Mouse (Mus musculus) midbrain, embryonic 12.5 days (tissue): ENCODE results near the gene Krtap19-9b. TPM values are rescaled to one million over a fixed set of nuclear protein-coding genes. Genes with fewer than 3 reads are reported as not detected.

ENCODE experiments used
- ATAC-seq: fragments of 200-750 bp; cut with Nextera tagmentation; 2 replicates; pipeline ENCODE4 v1.8.0; 2017; ENCODE audit warnings: low read depth, moderate TSS enrichment, moderate library complexity; ENCODE audit not compliant: low FRiP score
- H3K27ac ChIP-seq: fragments of 300-500 bp; sonication (generic); replicated peaks from 2 replicates; pipeline ENCODE4 v1.5.1; 2016; ENCODE audit warnings: mild to moderate bottlenecking
- H3K27me3 ChIP-seq: fragments of 300-500 bp; sonication (generic); 2 replicates; pipeline ENCODE4 v1.6.1; 2016; ENCODE audit warnings: mild to moderate bottlenecking
- H3K36me3 ChIP-seq: fragments of 300-500 bp; sonication (generic); 2 replicates; pipeline ENCODE4 v1.6.1; 2016
- H3K4me1 ChIP-seq: fragments of 300-500 bp; sonication (generic); 2 replicates; pipeline ENCODE4 v1.6.1; 2016
- H3K4me2 ChIP-seq: fragments of 300-500 bp; sonication (generic); replicated peaks from 2 replicates; pipeline ENCODE4 v1.6.1; 2016; ENCODE audit warnings: mild to moderate bottlenecking, moderate library complexity
- H3K4me3 ChIP-seq: fragments of 300-500 bp; sonication (generic); 2 replicates; pipeline ENCODE4 v1.5.1; 2016; ENCODE audit warnings: mild to moderate bottlenecking
- H3K9ac ChIP-seq: fragments of 300-500 bp; sonication (generic); replicated peaks from 2 replicates; pipeline ENCODE4 v1.6.1; 2016; ENCODE audit warnings: mild to moderate bottlenecking, moderate library complexity
- H3K9me3 ChIP-seq: fragments of 300-500 bp; sonication (generic); 2 replicates; pipeline ENCODE4 v1.6.1; 2016; ENCODE audit warnings: mild to moderate bottlenecking
- WGBS: fragments of 180-500 bp; shearing (Covaris S2); methylation state at CpG from one replicate; pipeline ENCODE4 v1.1.7; 2016; 5-methylcytosine and 5-hydroxymethylcytosine counted together
- polyA plus RNA-seq: library from polyadenylated mRNA; unstranded; fragments of >200 nt; fragmentation: Nextera tagmentation; extraction: Ambion mirVana; gene quantifications from 2 replicates; pipeline ENCODE4 v1.2.1, GENCODE M21; 2016

The Krtap19-9b gene
- not detected in 2 replicates for polyA plus RNA-seq

DNA sequence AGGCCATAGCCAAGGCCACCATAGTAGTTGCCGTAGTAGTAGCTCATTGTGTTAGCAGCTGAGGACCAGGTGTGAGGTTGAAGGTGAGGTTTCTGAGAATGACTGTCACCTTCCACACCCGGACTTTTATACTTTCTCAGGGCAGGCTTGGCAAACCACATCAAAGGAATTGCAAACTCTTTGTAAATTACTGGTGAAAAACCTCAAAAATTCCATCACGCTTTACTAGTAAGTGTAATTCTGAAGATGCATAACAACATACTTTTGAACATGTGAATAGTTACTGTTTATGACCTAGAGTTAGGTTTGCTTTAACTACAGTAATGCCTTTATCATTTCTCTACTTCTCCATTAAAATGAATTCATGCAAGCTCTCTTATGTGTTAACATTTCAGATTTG, at the start of gene Krtap19-9b:
Krtap19-9b (minus strand) TSS at position 101 of the 400 bp plus-strand sequence.
- 91% methylated on average over 3 of the region's 3 CpGs for WGBS
- Histone ChIP-seq H3K9me3 (no peaks in the 10 kb centered on the region), H3K27me3 (no peaks in the 10 kb centered on the region), H3K4me1 (no peaks in the 10 kb centered on the region), H3K4me3 (no peak within 1 kb of the TSS), H3K27ac (no peak within 1 kb of the TSS), H3K9ac (no peak within 1 kb of the TSS), H3K4me2 (no peak within 1 kb of the TSS), H3K36me3 (no peaks in the 10 kb centered on the region)
- no peak for ATAC-seq

DNA sequence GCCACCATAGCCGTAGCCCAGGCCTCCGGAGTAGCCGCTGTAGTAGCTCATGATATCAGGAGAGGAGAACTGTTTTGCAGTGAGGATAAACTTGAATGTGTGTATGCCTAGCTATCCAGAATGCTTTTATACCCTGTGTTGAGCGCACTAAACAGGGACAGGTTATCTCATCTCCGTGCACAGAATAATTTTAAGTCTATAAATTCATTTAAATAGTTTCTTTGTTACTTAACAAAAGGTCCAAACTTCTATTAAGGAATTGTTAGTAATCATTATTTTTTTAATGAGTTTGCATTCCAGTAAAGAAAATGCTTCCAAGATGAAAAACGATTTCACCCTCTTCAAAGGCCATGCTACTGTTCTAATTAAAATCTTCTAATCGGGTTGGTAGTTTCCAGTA, 30.7 kb upstream of the Krtap19-9b start, which contains the start of gene Krtap16-3:
Krtap16-3 (minus strand) TSS at position 101 of the 400 bp plus-strand sequence.
- no peak within 1 kb of the TSS for H3K27ac ChIP-seq
- no peak within 1 kb of the TSS for H3K4me2 ChIP-seq
- H3K9ac ChIP-seq, result no peak within 1 kb of the TSS
- ATAC-seq, result no peak
- H3K4me1 ChIP-seq, result no peaks in the 10 kb centered on the region
- 92% methylated on average over 7 of the region's 7 CpGs for WGBS
- no peak within 1 kb of the TSS for H3K4me3 ChIP-seq
- H3K9me3 ChIP-seq, result no peaks in the 10 kb centered on the region
- no peaks in the 10 kb centered on the region for H3K27me3 ChIP-seq
- no peaks in the 10 kb centered on the region for H3K36me3 ChIP-seq

DNA sequence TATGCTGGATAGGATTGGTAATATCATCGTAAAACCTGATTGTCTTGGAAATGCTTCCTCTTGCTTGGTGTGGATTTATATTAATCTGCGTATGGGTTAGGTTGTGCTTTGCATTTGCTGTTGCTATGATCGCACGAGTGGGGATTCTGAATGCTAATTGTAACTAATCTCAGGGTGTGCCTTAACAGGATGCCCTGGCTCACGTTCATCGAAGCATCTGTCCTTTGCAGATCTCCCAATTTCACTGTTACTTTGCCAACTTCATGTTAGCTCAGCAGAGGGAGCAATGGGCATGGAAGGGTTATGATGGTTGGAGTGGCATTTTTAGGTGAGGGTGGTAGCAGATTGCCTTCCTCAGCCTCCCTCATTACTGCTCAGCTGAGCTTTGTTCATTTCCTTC, 9.0 kb upstream of the Krtap19-9b start:
- Histone ChIP-seq H3K27me3 (no peaks in the 10 kb centered on the region), H3K9ac (no peak overlapping the region), H3K4me3 (no peak overlapping the region), H3K4me2 (no peak overlapping the region), H3K36me3 (no peaks in the 10 kb centered on the region), H3K27ac (no peak overlapping the region), H3K4me1 (no peaks in the 10 kb centered on the region), H3K9me3 (no peaks in the 10 kb centered on the region)
- no peak for ATAC-seq
- 82% methylated on average over 6 of the region's 6 CpGs for WGBS

DNA sequence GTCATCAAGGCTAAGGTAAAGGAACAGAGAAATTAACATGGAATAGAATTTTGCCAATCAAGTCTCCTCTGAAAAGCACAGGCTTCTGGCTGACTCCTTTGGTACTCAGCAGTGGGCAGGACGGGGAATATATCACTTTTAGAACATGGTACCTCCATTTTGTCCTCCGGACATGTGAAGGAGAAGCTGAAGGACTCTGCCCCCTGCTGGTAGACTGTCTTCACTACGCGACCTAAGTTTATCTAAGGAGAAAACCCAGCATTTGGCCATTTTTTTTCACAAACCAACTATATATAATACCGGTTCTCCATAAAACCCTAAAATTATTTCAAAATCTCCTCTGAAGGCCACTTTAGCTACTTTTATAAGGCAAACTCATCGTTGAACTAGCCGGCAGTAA, 6.2 kb upstream of the Krtap19-9b start:
- no peaks in the 10 kb centered on the region for H3K4me1 ChIP-seq
- WGBS, result 75% methylated on average over 7 of the region's 7 CpGs
- no peak overlapping the region for H3K27ac ChIP-seq
- ATAC-seq, result peak; percentile 27; the same call in 1 of the 2 replicates
- H3K9ac ChIP-seq, result no peak overlapping the region
- H3K36me3 ChIP-seq, result no peaks in the 10 kb centered on the region
- no peak overlapping the region for H3K4me2 ChIP-seq
- H3K4me3 ChIP-seq, result no peak overlapping the region
- no peaks in the 10 kb centered on the region for H3K27me3 ChIP-seq
- H3K9me3 ChIP-seq, result no peaks in the 10 kb centered on the region

DNA sequence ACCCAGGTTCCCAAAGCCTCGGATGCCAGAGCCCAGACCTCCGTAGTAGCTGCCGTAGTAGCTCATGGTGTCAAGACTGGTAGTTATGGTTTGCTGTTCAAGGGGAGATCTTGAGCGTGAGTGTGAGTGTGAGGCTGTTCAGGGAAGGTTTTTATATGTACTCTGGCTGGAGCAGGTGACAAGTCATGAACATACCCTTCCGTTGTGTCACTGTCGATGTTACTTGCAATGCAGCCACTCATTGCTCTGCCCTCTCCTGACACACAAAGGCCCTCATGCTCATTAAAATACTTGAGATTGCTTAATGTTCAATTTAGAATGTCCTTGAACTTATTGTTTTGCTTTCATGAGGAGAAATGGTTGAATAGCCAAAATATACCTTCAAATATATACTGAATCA, 35.7 kb downstream of the Krtap19-9b start, which contains the start of gene Krtap19-5:
Krtap19-5 (minus strand) TSS at position 101 of the 400 bp plus-strand sequence.
- no peak for ATAC-seq
- 91% methylated on average over 6 of the region's 6 CpGs for WGBS
- Histone ChIP-seq H3K4me1 (no peaks in the 10 kb centered on the region), H3K4me2 (no peak within 1 kb of the TSS), H3K9ac (no peak within 1 kb of the TSS), H3K27ac (no peak within 1 kb of the TSS), H3K9me3 (no peaks in the 10 kb centered on the region), H3K27me3 (no peaks in the 10 kb centered on the region), H3K4me3 (no peak within 1 kb of the TSS), H3K36me3 (no peaks in the 10 kb centered on the region)

DNA sequence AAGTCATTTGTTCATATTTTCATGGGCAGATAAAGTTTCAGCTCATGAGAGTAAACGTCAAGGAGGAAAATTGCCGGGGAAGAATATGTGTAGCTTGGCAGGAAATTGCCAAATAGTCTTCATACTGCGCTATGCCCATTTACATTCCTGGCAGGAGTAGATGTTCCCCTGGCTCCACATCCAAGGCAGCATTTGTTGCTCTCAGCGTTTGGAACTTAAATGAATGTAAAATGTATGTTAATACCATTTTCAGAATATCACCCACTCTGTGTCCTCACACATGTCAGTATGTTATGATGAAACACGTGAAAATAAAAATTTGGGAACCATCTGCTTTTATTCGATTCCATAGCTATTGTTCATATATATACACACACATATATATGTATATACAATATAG, 45.2 kb downstream of the Krtap19-9b start:
- Histone ChIP-seq H3K4me2 (no peak overlapping the region), H3K4me3 (no peak overlapping the region), H3K36me3 (no peaks in the 10 kb centered on the region), H3K27me3 (no peaks in the 10 kb centered on the region), H3K9ac (no peak overlapping the region), H3K4me1 (no peaks in the 10 kb centered on the region), H3K9me3 (no peaks in the 10 kb centered on the region), H3K27ac (no peak overlapping the region)
- ATAC-seq, result no peak
- WGBS, result 92% methylated on average over 6 of the region's 6 CpGs

DNA sequence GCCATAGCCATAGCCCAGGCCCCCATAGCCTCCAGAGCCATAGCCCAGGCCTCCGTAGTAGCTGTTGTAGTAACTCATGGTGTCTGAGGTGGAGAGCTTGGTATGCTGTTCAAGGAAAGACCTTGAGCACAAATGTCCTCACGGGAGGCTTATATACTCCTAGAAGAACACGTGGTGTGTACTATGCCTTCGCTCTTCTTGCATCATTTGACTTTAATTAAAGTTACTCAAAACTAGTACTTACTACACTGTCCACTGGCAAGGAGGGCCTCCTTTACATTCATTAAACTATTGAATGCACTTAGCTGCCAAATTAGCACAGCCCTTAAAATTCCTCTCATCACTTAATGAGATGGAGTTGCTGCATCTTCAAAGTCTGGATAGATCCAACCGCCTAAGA, 47.1 kb downstream of the Krtap19-9b start, which contains the start of gene Krtap19-4:
Krtap19-4 (minus strand) TSS at position 101 of the 400 bp plus-strand sequence.
- H3K36me3 ChIP-seq, result no peaks in the 10 kb centered on the region
- no peak within 1 kb of the TSS for H3K4me3 ChIP-seq
- WGBS, result 85% methylated on average over 5 of the region's 5 CpGs
- no peak within 1 kb of the TSS for H3K4me2 ChIP-seq
- no peak within 1 kb of the TSS for H3K9ac ChIP-seq
- no peaks in the 10 kb centered on the region for H3K9me3 ChIP-seq
- H3K27me3 ChIP-seq, result no peaks in the 10 kb centered on the region
- no peak for ATAC-seq
- no peak within 1 kb of the TSS for H3K27ac ChIP-seq
- H3K4me1 ChIP-seq, result no peaks in the 10 kb centered on the region

Other genes with a start within 250 kb of the Krtap19-9b start
- not detected in 2 replicates for gene 2310061N02Rik, start 224.3 kb downstream of the Krtap19-9b start, polyA plus RNA-seq
- gene Krtap13-1, start 203.4 kb downstream of the Krtap19-9b start, polyA plus RNA-seq, result not detected in 2 replicates
- not detected in 2 replicates for gene Krtap13, start 180.6 kb downstream of the Krtap19-9b start, polyA plus RNA-seq
- gene 2310034C09Rik, start 173.4 kb downstream of the Krtap19-9b start, polyA plus RNA-seq, result not detected in 2 replicates
- not detected in 2 replicates for gene 2310057N15Rik, start 158.1 kb downstream of the Krtap19-9b start, polyA plus RNA-seq
- not detected in 2 replicates for gene Gm5965, start 154.4 kb downstream of the Krtap19-9b start, polyA plus RNA-seq
- gene Gm20741, start 120.0 kb downstream of the Krtap19-9b start, polyA plus RNA-seq, result not detected in 2 replicates
- not detected in 2 replicates for gene Krtap15, start 112.0 kb downstream of the Krtap19-9b start, polyA plus RNA-seq
- gene Krtap14, start 106.1 kb downstream of the Krtap19-9b start, polyA plus RNA-seq, result not detected in 2 replicates
- not detected in 2 replicates for gene Krtap19-1, start 62.9 kb downstream of the Krtap19-9b start, polyA plus RNA-seq
- gene Krtap19-2, start 58.0 kb downstream of the Krtap19-9b start, polyA plus RNA-seq, result not detected in 2 replicates
- not detected in 2 replicates for gene Krtap19-3, start 54.2 kb downstream of the Krtap19-9b start, polyA plus RNA-seq
- not detected in 2 replicates for gene Krtap19-4, start 47.2 kb downstream of the Krtap19-9b start, polyA plus RNA-seq
- gene Krtap19-5, start 35.8 kb downstream of the Krtap19-9b start, polyA plus RNA-seq, result not detected in 2 replicates
- not detected in 2 replicates for gene Krtap16-3, start 30.6 kb upstream of the Krtap19-9b start, polyA plus RNA-seq
- not detected in 2 replicates for gene Krtap22-2, start 78.5 kb upstream of the Krtap19-9b start, polyA plus RNA-seq
- gene Gm10229, start 83.0 kb upstream of the Krtap19-9b start, polyA plus RNA-seq, result not detected in 2 replicates
- gene Krtap6-1, start 99.4 kb upstream of the Krtap19-9b start, polyA plus RNA-seq, result not detected in 2 replicates
- gene Gm10228, start 109.2 kb upstream of the Krtap19-9b start, polyA plus RNA-seq, result not detected in 2 replicates
- gene Krtap6-5, start 115.6 kb upstream of the Krtap19-9b start, polyA plus RNA-seq, result not detected in 2 replicates
- not detected in 2 replicates for gene 1110025L11Rik, start 131.7 kb upstream of the Krtap19-9b start, polyA plus RNA-seq
- gene Krtap6-3, start 151.8 kb upstream of the Krtap19-9b start, polyA plus RNA-seq, result not detected in 2 replicates
- gene Gm6358, start 208.6 kb upstream of the Krtap19-9b start, polyA plus RNA-seq, result not detected in 2 replicates
- not detected in 2 replicates for gene Gm10061, start 218.8 kb upstream of the Krtap19-9b start, polyA plus RNA-seq
- not detected in 2 replicates for gene Gm9789, start 225.7 kb upstream of the Krtap19-9b start, polyA plus RNA-seq
- gene Gm7735, start 237.2 kb upstream of the Krtap19-9b start, polyA plus RNA-seq, result not detected in 2 replicates
- not detected in 2 replicates for gene 1110057P08Rik, start 242.5 kb upstream of the Krtap19-9b start, polyA plus RNA-seq